Mouse (Mus musculus) left cerebral cortex, adult 8-10 months (tissue): ENCODE results near the gene Mfng. TPM values are rescaled to one million over a fixed set of nuclear protein-coding genes. Genes with fewer than 3 reads are reported as not detected.

Source experiments
- DNase-seq, 2 experiments: peaks; one replicate each; pipeline ENCODE4 v3.0.0; 2022; ENCODE audit warnings: low spot score in 2 of 2
- total RNA-seq, 4 experiments: library from RNA; stranded (reverse); gene quantifications; 2 replicates each; pipeline ENCODE4 v1.2.4; 2022

Gene Mfng
- total RNA-seq, 4 experiments from 2014 or later, result 4.2 to 8.9 (median 6.4) TPM

DNA sequence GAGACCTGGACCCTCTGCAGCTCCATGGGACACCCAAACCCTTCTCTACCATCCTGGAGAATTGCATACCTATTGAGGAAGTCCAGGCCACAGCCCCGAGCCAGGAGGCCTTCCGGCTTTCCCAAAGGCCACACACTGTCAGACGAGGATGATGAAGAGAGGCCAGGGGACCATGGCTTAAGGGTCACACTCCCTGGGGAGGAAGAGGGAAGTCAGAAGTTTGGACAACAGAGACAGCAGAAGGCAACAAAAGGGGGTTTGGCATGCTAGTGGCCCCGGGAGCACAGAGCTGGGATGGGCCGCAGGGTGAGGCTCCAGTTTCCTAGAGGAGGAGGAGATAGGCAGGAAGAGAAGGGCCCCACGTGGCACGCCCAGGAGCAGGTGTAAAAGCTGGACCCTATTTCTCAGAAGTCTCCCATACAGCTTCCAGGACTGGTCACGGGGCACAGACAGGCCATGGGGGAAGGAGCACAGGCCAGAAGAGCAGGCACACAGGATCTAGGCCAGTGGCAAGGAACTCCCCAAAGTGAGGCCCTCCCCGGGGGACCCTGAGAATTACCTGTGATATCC lies 14.1 kb upstream of the Mfng start:
- DNase-seq, result no peak

DNA sequence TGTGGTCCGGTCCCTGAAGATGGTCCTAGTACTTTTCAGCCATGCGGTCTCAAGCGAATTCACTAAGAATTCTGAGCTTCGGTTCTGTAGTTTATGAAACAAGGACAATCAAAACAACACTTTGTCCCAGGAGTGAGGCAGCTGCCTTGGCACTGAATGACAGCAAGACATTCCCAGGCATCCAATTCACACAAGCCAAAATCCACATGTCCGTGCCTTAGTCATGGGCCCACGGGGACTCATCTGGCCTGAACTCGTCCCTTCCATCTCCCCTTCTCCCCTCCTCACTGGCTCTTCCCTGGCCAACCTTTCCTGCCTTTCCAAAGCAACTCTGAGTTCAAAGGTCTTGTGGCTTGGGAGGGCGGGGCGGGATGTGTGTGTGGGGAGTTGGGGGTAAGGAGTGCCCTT lies 13.1 kb upstream of the Mfng start:
- no peak for DNase-seq

DNA sequence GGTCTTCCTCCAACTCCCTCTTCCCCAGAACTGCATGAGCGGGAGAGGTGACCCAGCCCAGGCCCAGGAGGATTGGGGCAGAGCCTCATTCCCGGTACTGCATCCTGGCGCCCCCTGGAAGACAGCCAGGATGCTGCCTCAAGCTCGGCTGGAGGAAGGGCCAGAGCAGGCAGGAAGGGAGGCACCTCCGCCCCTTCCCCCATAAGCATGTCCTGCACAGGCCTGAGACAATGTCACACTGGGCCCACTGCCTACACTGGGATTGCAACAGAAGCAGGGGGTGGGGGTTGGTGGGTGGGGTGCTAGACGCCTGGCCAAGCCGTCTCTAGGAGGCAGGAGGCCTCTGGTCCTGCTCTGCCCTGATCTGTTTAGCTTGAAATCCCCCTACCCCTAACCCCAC lies 12.7 kb upstream of the Mfng start:
- DNase-seq, result no peak

DNA sequence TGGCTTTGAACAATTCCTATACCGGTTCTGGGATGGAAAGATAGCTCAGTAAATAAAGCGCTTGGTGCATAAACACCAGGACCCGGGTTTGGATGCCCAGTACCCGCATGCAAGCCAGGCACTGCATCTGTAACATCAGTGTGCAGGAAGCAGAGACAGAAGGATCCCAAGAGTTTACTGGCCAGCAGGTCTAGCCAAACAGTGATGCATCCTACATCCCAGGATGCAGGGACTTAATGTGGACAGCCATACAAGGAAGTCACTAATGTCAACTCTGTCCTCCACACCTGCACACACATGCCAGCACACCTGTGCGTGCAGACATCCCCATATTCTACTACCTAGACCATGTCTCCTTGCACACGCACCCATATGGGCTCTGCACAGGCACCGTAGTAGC lies 12.0 kb upstream of the Mfng start:
- DNase-seq, result no peak

DNA sequence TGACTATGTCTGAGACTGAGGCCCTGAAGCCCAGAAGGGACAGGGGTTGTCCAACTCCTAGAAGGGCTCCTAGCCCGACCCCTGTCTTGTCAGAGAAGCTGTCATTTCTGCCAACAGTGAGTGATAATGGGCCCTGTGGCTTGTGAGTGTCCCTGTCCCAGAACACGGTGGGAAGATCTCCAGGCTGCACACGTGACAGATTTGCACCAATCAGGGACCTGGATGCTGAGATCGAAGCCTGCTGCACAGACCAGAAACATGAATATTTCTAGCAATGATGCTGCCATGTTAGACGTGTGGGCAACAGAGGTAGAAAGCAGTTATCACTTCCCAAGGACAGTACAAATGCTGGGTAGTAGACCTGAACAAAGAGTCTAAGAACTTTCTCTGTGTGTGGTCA lies 11.2 kb upstream of the Mfng start:
- no peak for DNase-seq

DNA sequence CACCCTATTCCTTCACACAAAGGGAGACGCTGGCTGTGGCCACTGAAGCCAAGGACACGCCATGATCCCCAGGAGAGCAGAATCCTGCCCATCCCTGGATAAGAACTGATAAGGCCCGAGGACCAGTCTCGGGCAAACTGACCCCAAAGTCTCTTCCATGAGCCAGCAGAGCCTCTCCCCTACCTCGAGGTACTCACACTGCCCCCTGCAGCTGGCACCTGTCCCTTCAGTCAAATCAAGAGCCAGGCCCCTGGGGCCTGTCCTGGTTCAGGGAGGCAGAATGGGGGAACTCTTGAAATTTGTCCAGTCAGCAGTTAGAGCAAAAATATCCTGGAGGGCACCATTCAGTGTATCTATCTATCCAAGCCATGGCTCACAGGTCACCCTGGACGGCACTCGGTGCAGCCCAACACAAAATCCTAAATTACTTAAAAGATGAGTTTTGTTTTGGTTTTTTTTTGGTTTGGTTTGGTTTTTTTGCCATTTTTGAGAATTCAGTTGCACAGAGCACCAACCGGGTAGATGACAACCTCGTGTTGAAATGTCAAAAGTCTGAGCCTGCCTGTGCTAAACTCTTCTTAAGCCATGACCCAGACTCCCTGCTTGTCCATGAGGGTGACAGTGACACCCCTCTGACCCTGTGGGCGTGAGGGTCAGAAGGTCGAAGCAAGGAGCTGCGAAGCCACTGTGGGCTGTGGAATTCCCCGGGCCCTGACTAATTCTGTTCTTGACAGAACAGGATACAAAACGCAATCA lies 9.3 kb upstream of the Mfng start:
- no peak for DNase-seq

DNA sequence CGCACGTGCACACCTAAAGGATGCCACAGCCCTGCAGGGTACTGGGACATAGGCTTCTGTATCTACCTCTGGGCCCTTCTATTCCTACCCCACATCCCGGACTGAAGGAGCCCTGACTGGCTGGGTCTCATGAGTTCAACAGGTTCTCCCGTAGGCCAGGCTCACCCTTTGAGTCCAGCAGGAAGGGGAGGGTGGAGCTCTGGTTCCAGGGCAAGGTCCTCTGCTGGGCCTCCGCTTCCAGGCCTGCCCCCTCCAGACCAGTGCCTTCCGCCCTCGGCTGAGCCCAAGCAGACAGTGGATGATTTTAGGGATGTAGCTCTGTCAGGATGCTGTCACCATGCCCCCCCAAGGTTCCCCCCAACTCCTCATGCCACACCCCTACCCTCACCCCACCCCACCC lies 7.6 kb upstream of the Mfng start:
- DNase-seq, result no peak

DNA sequence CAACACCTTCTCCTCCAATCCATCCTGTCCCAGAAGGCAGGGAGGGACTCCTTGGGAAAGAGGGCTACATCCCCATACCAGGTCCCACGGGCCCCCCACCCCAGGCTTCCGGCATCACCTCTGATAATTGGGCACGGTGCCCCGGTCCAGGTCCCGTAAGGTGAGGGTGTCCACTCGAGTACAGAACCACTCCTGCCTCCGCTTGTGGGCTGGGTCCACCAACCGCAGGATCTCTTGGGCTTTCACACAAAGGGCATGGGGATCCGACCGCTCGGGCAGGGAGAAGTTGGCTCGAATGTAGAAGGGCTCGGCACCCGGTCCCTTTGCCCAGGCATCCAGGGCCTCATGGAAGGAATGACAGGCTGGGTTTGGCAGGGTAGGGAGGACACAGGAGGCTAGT lies 7.1 kb upstream of the Mfng start:
- DNase-seq, result no peak

DNA sequence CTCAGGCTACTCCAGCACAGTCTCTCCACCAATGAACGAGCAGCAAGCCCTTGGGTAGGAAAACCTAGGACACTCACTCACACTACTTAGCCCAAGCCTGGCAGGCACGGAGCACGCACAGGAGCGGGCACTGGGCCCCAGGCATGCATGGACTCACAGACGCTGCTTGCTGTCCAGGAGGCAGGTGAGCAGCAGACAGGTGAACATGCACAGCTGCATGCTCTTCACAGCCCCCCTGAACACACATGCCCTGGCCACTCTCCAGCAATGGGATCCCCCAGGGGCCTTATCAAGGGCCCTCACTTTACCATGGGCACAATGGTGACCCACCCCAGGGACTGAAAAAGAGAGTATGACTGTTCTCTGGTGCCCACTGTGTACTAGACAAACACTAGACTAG lies 6.4 kb upstream of the Mfng start:
- DNase-seq, result no peak

DNA sequence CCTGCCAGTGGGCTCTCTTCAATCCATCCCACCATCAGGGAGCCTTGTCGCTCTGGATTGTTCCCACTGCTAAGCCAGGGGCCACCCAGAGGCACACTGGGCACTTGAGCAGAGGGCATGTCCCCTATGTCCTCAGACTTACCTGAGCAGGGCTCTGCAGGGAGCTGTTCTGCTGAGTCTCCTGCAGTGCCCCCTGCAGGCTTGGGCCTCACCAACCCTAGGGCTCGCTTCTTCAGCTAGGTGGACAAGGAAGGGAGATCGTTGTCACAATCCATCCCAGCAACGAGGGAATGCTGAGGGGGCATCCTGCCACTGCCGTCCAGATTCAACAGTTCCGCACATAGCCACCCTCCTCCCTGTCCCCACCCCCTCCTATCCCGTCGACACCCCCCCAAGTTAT lies 6.0 kb upstream of the Mfng start:
- DNase-seq, result no peak

DNA sequence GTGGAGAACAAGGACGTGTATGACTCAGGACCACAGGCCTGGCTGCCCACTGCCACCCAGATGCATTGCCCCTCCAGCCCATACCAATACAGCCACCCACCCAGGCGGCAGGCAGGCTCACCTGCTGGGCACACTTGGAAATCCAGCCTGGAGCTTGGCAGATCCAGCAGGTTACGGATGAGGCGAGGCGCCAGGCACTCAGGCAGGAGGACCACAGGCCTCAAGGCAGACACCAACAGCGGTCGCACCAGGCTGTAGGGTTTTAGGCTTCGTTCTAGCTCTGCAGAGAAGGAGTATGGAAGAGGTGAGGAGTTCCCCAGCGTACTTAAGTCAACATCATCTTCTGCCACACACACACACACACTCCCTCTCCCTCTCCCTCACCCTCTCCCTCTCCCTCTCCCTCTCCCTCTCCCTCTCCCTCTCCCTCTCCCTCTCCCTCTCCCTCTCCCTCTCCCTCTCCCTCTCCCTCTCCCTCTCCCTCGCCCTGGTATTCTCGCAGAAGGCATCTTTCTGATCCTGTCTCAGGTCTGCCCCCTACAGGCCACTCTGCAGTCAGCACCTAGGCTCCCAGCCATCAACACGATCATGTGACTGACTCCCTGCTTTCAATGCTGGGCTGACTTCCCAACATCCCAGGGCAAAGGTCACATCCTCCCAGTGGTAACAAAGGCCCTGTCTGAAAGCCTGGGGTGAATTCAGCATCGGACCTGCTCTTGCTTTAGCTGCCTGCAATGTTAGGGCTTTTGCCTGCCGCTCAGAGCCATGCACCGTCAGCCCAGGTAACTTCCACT lies 5.0 kb upstream of the Mfng start:
- DNase-seq, result peak; percentile 74 to 88

DNA sequence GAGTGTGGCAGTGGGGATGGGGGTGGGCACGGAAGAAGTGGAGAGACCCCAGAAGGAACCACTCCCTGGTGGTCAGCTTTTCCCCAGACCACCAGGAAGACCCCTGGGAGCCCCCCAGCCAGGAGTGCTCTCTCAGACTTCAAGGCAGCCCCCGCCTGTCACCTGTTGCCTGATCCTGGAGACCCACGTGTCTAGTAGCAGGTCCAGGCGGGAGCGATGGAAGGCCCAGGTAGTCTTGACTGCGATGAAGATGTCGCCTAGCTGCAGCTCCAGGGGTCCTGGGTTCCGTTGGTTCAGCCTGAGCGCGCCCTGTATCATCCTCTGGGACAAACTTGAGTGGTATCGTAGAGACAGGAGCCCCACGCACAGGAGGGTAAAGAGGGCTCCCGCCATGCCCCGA lies 419 bp downstream of the Mfng start:
- DNase-seq, result no peak

DNA sequence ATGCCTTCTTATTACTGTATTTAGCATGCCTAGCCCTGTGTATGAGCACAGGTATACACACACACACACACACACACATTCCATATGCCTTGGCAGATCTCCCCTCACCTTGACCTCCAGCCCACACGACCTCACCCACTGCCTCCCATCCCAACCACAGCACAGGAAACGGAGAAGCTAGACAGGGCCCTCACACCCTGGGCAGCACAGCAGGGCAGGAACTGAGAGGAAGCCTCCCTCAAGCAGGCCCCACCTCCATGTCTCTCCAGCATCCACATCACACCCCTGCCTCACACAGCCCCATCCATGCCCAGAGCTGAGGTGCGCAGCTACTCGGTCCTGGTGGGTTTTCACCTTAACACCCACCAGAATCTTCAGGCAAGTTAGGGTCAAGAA lies 909 bp downstream of the Mfng start:
- no peak for DNase-seq

DNA sequence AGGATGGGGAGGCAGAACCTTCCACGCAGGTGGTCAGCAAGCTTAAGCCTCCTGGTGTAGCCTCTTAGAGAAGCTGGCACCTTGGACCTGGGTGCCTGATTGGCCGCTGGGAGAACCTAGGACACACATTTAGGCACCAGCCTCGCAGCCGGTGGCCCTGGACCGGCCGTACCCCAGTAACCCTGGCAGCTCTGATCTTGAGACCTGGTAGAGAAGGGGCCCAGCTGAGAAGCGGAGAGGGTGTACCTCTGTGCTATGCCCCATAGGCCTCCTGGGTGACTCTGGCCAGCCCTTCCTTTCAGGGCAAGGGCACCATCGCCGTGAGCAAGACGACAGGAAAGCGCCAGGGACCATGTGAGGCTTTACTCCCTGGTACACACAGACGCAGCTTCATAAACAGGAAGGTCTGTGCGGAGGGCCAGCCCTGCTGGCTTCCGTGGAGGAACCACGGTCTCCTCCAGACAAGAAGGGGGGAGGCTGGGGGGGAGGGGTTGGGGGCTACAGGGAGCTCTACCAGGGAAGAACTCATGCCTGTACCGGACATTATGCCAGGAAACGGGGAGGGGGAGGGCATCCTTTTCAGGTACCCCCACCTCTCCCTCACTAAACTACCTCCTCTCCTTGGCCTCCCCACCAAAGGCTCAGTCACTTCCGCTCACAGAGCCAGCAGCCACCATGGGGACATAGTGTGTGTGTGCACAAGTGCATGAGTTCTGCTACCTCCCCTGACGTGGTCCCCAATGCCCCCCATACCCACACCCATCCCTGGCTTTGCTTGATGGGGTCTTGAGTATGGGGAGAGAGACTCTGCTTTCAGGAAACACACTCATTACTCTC lies 1.5 kb downstream of the Mfng start:
- no peak for DNase-seq

DNA sequence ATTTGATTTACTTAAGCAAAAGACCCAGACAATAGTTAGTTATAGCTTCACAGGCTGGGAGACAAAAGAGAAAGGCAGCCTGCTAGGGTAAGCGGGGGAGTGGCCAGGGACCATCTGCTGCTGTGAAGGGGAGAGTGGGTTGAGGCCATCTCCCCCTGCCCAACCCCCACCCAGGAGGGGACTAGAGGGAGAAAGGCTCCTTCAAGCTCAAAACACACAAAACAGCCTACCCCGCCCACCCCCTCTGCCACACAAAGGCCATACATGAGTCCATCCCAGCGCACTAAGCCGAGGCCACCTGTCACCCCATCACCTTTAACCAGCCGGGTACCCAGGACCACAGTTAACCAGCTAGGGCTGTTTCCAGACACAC lies 2.3 kb downstream of the Mfng start:
- no peak for DNase-seq

DNA sequence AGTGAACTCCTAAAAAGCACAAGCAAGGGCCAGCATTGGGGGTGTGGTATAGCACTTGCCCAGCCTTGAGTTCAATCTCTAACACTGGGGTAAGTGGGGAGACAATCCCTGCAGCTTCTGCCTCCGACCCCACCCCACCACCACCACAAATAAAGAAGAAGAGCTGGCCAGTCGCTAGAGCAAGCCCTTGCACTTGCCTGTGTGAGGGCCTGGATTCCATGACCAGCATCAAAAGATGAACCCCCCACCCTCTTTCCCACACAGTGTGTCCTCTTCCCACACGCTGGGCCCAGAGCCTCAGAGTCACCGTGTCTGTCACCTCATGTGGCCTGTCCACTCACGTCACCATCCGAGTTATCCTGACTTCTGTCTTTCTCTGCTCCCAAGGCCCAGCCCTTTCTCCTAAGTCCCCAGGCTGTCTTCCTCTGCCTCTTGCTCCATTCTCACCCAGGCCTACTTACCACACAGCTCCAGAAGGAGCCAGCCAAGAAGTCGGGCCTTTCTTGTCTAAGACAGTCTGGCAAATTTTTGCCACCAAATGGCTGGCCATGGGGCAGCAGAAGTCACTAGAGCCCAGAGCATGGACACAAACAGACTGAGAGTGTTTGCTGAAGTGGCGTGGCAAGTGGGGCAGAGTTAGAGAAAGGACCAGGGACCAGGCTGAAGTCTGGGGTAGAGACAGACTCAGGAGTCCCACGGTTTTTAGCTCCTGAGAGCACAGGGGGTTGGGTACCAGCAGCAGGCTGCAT lies 2.9 kb downstream of the Mfng start:
- DNase-seq, result no peak

DNA sequence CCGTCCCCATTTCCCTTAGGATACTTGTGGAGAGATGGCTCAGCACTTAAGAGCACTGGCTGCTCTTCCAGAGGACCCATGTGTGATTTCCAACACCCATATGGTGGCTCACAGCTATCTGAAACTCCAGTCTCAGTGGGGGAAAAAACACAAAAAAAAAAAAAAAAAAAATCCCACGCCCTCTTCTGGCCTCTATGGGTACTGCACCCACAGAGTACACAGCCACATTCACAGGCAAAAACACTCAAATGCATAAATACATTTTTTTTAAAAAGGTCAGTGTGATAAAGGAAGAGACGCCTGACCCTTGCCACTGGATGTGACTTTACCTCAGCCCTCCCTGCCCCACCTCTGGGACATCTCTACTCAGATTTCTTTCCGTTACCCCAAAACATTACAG lies 4.2 kb downstream of the Mfng start:
- no peak for DNase-seq

DNA sequence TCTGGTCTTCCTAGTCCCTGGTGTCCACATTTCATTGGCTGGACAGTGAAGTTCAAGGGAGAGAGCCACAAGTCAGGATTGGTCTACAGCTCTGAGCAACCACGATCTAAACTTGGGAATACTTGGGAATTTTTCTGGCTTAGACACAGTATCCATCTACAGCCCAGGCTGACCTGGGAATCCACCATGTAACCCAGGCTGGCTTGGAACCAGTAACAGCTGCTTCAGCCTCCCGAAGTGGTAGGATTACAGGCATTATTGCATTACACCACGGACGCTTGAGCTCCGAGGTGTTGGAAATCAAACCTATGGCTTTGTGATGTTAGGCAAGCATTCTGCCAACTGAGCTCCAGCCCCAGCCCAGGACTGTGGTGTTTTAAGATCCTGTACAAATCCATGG lies 9.6 kb downstream of the Mfng start:
- no peak for DNase-seq

DNA sequence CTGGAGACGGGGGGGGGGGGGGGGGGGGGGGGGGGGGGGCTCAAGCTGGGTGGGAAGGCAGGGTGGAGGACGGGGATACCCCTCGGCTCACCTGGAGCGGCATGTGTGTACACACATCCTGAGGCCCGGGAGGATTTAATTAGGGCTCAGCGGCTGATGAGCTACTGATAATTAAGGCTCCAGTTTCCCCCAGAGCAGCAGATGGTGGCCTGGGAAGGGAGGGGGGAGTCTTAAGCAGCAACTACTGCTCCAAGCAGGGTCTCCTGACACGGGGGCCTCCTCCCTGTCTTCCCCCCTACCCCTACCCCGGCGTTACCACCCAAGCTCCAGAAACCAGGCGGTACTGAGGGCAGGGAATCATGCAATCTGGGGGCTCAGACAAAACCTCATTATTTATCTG lies 10.1 kb downstream of the Mfng start:
- no peak for DNase-seq

DNA sequence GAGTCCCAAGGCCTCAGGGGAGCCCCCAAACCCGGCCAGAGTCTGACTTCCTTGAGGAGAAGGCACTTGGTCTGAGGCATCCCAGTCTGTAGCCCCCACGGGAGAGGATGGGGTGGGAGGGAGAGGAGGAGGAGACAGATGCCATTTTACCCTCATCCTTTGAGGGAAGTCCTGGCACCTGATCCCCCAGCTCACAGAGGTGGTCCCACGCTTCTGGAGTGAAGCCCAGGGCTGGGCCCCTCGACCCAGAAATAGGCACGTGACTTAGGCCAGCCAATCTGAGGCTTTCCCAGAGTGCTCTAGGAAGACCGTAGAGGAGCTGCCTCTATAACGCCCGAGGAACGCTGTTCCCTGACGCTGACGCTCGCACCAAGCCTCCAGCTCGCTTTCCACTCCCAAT lies 12.2 kb downstream of the Mfng start:
- DNase-seq, result no peak

DNA sequence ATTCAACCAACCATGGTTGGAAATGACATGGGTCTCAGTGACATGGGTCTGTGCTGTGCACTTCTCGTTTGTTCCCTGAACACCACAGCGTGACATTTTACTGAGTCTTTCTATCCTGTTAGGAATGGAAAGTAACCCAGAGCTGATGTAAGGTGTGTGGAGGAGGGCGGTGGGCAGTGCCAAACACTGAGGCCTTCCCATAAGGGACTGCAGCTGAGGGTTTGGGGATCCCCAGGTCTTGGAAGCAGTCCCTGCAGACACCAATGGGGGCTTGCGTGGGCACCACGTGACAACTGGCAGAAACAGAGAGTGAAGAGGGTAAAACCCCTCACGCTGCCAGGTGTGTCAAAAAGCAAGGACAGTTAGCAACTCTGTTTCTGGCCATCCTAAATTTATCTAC lies 15.1 kb downstream of the Mfng start:
- DNase-seq, result no peak
